Mouse (Mus musculus) neural tube, embryonic 13.5 days (tissue): ENCODE data around the gene Podxl2. TPM values are rescaled to one million over a fixed set of nuclear protein-coding genes. Genes with fewer than 3 reads are reported as not detected.

ENCODE experiments used
- ATAC-seq: fragments of 200-750 bp; cut with Nextera tagmentation; 2 replicates; pipeline ENCODE4 v1.8.0; 2017; ENCODE audit warnings: low read depth, mild to moderate bottlenecking, moderate TSS enrichment, moderate library complexity
- H3K27ac ChIP-seq: fragments of 300-500 bp; sonication (generic); replicated peaks from 2 replicates; pipeline ENCODE4 v1.5.1; 2015; ENCODE audit warnings: moderate library complexity, mild to moderate bottlenecking, inconsistent platforms
- H3K27me3 ChIP-seq: fragments of 300-500 bp; sonication (generic); 2 replicates; pipeline ENCODE4 v1.6.1; 2015; ENCODE audit warnings: mild to moderate bottlenecking, inconsistent platforms
- H3K36me3 ChIP-seq: fragments of 300-500 bp; sonication (generic); 2 replicates; pipeline ENCODE4 v1.6.1; 2015; ENCODE audit warnings: mild to moderate bottlenecking, inconsistent platforms
- H3K4me1 ChIP-seq: fragments of 300-500 bp; sonication (generic); replicated peaks from 2 replicates; pipeline ENCODE4 v1.6.1; 2015; ENCODE audit warnings: inconsistent platforms
- H3K4me2 ChIP-seq: fragments of 300-500 bp; sonication (generic); 2 replicates; pipeline ENCODE4 v1.6.1; 2015; ENCODE audit warnings: inconsistent platforms, mild to moderate bottlenecking, moderate library complexity
- H3K4me3 ChIP-seq: fragments of 300-500 bp; sonication (generic); 2 replicates; pipeline ENCODE4 v1.5.1; 2015; ENCODE audit warnings: mild to moderate bottlenecking, inconsistent platforms
- H3K9ac ChIP-seq: fragments of 300-500 bp; sonication (generic); 2 replicates; pipeline ENCODE4 v1.6.1; 2015; ENCODE audit warnings: moderate library complexity, mild to moderate bottlenecking, inconsistent platforms
- H3K9me3 ChIP-seq: fragments of 300-500 bp; sonication (generic); 2 replicates; pipeline ENCODE4 v1.6.1; 2016; ENCODE audit warnings: inconsistent platforms
- WGBS: fragments of 180-500 bp; shearing (Covaris S2); methylation state at CpG from one replicate; pipeline ENCODE4 v1.1.7; 2015; 5-methylcytosine and 5-hydroxymethylcytosine counted together
- polyA plus RNA-seq: library from polyadenylated mRNA; unstranded; fragments of >200 nt; fragmentation: Nextera tagmentation; extraction: Ambion mirVana; gene quantifications from 2 replicates; pipeline ENCODE4 v1.2.1, GENCODE M21; 2015

Podxl2 gene
- polyA plus RNA-seq, 1 experiment from 2014 or later: 548 TPM

DNA sequence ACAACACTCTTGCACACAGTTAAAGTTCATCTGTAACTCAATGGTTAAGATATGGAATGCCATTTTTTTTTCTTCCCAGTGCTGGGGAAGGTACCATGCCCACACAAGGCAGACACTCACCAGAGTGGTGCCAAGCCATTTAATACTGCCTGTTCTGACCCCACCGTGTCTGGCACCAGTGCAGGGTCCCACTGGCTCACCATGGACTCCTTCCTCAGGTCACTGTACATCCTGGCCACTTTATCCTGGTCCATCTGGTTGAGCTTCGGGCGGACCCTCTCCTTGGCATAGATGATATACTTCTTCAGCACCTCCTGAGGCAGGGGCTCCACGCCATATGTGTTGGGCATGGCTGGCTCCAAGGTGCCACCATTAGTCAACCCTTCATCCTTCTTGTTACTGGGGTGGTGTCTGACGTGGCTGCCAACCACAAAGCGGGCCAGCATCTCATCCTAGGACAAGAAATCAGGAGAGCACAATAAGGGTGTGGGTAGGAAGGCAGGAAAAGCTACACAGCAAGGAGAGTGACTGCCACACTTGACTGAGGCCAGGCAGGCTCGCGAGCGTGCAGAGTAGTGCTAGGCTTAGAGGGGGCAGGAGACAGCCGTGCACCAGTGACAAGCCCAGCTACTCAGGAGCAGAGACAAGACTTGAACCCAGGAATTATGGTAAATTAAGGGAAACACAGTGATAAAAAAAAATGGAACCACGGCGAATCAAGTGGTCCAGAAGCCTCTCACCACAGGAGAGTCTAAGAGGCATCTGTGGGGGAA, 11.0 kb upstream of the Podxl2 start:
- WGBS: 74% methylated on average over 12 of the region's 12 CpGs
- Histone ChIP-seq H3K27ac (peak overlapping the region; percentile 64), H3K36me3 (peaks cover 66% of the 10 kb centered on the region)

DNA sequence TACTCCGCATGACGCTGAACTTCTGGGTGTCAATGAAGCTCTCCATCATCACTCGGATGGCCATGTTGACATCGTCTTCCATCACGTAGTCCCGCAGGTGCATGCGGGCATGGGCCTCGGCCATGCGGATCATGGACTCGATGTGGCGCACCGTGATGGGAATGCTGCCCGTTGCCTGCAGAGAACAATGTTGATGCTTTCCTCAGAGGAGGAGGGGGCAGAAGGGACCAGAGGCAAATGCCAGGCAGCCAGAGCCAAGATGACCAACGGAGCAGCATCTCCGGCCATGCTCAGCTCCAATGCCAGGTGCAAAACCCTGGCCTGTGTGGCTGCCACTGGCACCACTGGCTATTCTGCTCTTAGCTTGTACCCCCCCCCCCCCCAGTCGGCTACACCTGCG, 9.8 kb upstream of the Podxl2 start:
- Histone ChIP-seq H3K9me3 (no peaks in the 10 kb centered on the region), H3K9ac (no peak overlapping the region), H3K36me3 (peaks cover 57% of the 10 kb centered on the region), H3K27ac (no peak overlapping the region), H3K4me3 (no peak overlapping the region), H3K4me2 (no peak overlapping the region), H3K27me3 (no peaks in the 10 kb centered on the region), H3K4me1 (peaks cover 24% of the 10 kb centered on the region)
- WGBS: 95% methylated on average over 17 of the region's 17 CpGs
- no peak for ATAC-seq

More for the DNA sequence above, 11.0 kb upstream of the Podxl2 start:
- H3K4me3 ChIP-seq: no peak overlapping the region
- H3K27me3 ChIP-seq: no peaks in the 10 kb centered on the region
- ATAC-seq: peak; percentile 41; the same call in 1 of the 2 replicates
- H3K9me3 ChIP-seq: no peaks in the 10 kb centered on the region
- no peak overlapping the region for H3K4me2 ChIP-seq
- H3K4me1 ChIP-seq: peaks cover 24% of the 10 kb centered on the region
- H3K9ac ChIP-seq: no peak overlapping the region

DNA sequence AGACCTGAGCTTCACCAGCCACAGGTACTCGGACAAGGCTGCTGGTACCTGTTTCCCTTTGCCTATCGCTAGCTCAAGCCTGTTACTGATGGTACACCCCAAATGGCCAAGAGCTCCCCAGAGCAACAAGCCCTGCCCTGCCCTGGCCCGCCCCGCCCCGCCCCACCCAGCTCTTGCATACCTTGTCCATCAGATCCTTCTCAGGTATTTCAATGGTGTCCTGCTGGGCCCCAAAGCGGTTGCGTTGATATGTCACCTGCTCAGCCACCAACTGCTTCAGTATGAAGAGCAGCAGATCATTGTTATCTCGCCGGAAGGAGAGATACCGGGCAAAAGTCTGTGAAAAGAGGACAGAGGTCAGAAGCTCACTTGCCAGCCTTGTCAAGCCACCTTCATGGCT, 9.4 kb upstream of the Podxl2 start:
- Histone ChIP-seq H3K4me2 (no peak overlapping the region), H3K36me3 (peaks cover 52% of the 10 kb centered on the region), H3K27ac (no peak overlapping the region), H3K9ac (no peak overlapping the region), H3K9me3 (no peaks in the 10 kb centered on the region), H3K4me3 (no peak overlapping the region), H3K4me1 (peaks cover 24% of the 10 kb centered on the region), H3K27me3 (no peaks in the 10 kb centered on the region)
- WGBS: 94% methylated on average over 10 of the region's 10 CpGs
- ATAC-seq: no peak

DNA sequence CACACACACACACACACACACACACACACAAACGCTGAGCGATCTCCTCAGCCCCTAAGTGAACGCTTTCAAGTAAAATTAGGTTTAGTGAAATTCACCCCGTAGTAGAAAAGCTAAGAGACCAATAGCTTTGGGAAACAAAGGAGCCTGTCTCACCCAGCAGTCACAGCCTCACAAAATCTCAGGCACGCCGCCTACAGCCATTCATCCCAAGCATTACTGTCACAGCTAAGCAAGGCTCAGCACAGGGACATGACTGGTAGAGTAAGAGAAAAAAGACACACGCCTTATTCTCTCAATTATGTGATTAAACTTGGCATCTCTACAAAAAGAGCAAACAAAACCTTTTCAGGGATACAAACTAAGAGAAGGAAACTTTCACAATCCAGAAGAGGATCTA, 6.5 kb upstream of the Podxl2 start:
- H3K27ac ChIP-seq: peak overlapping the region; percentile 52
- no peaks in the 10 kb centered on the region for H3K27me3 ChIP-seq
- WGBS: 56% methylated on average over 7 of the region's 7 CpGs
- no peaks in the 10 kb centered on the region for H3K9me3 ChIP-seq
- no peak for ATAC-seq
- H3K4me1 ChIP-seq: peaks cover 12% of the 10 kb centered on the region
- H3K4me2 ChIP-seq: no peak overlapping the region
- no peak overlapping the region for H3K4me3 ChIP-seq
- H3K36me3 ChIP-seq: peaks cover 24% of the 10 kb centered on the region
- no peak overlapping the region for H3K9ac ChIP-seq

DNA sequence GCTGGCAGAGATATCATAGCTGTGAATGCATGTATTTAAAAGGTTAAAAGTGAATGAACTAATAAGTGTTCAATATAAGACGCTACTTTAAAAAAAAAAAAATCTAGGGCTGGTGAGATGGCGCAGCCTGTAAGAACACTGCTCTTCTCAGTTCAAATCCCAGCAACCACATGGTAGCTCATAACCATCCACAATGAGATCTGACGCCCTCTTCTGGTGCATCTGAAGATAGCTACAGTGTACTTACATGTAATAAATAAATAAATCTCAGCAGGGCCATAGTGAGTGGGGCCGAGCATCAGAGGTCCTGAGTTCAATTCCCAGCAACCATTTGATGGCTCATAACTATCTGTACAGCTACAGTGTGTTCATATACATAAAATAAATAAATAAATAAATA, 4.6 kb upstream of the Podxl2 start:
- H3K9ac ChIP-seq: no peak overlapping the region
- no peak overlapping the region for H3K27ac ChIP-seq
- H3K4me2 ChIP-seq: no peak overlapping the region
- WGBS: 55% methylated on average over 4 of the region's 4 CpGs
- no peaks in the 10 kb centered on the region for H3K27me3 ChIP-seq
- H3K4me1 ChIP-seq: peaks cover 15% of the 10 kb centered on the region
- no peak overlapping the region for H3K4me3 ChIP-seq
- H3K36me3 ChIP-seq: peaks cover 11% of the 10 kb centered on the region
- ATAC-seq: no peak
- H3K9me3 ChIP-seq: no peaks in the 10 kb centered on the region

DNA sequence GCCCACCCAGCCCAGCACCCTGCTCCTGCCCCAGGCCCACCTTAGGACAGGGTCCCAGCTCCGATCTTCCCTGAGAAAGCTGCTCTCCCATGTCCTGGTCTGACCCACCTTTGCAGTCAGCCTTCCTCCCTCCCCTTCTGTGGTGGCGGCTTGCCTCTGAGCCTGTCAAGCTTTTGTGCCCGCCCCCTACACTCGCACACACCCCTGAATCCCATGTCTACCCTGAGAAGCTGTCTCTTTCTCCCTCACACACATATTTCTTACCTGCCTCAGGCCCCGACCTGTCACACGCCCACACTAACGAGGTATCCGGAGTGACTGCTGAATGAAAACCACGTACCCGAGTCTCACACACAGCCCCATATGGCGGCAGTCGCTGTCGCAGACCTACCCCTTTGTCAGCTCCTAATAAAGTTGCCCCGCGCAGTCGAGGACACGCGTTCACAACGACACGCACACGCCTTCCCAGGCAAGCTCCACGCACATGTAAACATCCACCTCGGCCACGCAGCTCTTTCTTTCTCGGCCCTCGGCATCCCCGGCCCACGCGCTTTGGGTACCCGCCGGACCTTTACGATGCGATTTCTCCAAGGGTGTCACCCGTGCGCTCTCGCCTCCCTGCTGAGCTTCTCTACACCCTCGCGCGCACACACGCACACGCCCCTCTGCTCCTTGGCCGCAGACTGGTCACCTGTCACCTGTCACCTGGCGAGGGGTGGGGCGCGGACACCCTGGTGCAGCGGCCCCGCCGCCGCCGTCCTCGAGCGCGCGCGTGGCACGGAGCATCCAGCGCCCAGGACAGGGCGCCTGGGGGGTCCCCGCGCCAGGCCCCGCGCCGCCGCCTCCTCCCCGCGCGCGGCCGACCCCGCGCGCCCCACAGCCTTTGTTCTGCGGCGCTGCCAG, 628 bp downstream of the Podxl2 start:
- H3K9ac ChIP-seq: peak overlapping the region; percentile 98
- H3K4me1 ChIP-seq: peaks cover 49% of the 10 kb centered on the region
- no peaks in the 10 kb centered on the region for H3K36me3 ChIP-seq
- ATAC-seq: peak; percentile 51
- H3K4me2 ChIP-seq: peak overlapping the region; percentile 85
- peak overlapping the region; percentile 94 for H3K4me3 ChIP-seq
- H3K27ac ChIP-seq: peak overlapping the region; percentile 96
- WGBS: 2% methylated on average over 66 of the region's 74 CpGs
- H3K27me3 ChIP-seq: no peaks in the 10 kb centered on the region
- no peaks in the 10 kb centered on the region for H3K9me3 ChIP-seq

DNA sequence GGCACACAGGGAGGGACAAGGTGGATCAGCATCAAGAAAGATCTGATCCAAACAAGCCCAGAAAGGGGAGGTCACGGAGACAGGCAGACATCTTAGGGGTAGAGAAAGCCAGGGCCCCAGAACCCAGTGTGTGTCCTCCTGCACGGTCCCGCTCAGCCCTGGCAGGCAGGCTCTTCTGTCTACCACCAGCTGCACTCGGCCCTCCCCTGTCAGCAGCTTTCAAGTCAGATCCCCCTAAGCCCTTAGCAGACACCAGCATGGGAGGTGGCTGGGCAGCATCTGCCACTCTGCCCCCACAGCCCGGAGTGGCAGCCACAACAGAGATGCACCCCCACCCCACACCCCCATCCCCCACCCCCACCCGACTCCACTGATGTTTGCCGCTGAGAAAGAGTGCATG, 2.0 kb downstream of the Podxl2 start:
- 0 out of 2 replicates have a peak, but pooled peaks cover 12% of the 10 kb centered on the region for H3K36me3 ChIP-seq
- peak overlapping the region; percentile 96 for H3K27ac ChIP-seq
- H3K4me1 ChIP-seq: peaks cover 52% of the 10 kb centered on the region
- H3K9ac ChIP-seq: peak overlapping the region; percentile 98
- ATAC-seq: peak; percentile 22
- H3K27me3 ChIP-seq: no peaks in the 10 kb centered on the region
- peak overlapping the region; percentile 94 for H3K4me3 ChIP-seq
- H3K9me3 ChIP-seq: no peaks in the 10 kb centered on the region
- WGBS: 21% methylated on average over 7 of the region's 7 CpGs
- H3K4me2 ChIP-seq: peak overlapping the region; percentile 85

DNA sequence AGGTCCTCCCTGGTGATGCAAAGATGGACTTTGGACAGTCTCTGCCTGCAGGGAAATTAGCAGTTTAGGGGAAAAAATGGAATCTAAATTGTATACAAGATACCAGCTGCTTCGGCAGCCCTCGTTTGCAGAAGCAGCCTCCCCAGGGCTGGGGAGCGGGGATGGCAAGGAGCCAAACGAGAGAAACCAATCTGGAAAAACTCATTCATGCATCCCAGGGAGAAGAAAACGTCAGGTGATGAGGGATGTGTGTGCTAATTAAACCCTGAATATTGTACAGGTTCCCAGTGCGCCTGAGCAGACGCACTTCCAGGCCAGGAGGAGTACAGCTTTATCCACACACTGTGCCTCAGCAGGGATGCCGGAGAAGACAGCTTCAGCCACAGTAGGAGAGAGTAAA, 3.3 kb downstream of the Podxl2 start:
- H3K27me3 ChIP-seq: no peaks in the 10 kb centered on the region
- peak overlapping the region; percentile 96 for H3K27ac ChIP-seq
- peak overlapping the region; percentile 98; the same call in 1 of the 2 replicates for H3K9ac ChIP-seq
- ATAC-seq: peak; percentile 15; the same call in 1 of the 2 replicates
- peak overlapping the region; percentile 85 for H3K4me2 ChIP-seq
- no peaks in the 10 kb centered on the region for H3K9me3 ChIP-seq
- 26% methylated on average over 8 of the region's 8 CpGs for WGBS
- H3K4me3 ChIP-seq: peak overlapping the region; percentile 94
- peaks cover 21% of the 10 kb centered on the region; the same call in 1 of the 2 replicates for H3K36me3 ChIP-seq
- H3K4me1 ChIP-seq: peaks cover 60% of the 10 kb centered on the region

DNA sequence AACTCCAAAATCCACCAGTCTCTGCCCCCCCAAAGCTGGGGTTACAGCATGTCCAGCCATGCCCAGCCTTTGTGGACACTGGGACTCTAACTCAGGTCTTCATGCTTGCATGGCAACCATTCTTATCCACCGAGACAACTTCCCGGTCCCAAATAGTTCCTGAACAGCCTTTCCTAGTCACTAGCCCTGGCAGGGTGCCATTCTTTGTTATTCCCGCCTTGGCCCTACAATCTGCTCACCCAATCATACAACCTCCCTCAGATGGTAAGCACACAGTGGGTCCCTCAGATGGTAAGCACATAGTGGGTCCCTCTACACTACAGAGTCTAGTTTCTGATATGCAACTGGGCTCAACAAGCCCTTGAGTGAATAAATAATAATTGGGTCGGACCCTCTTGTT, 4.2 kb downstream of the Podxl2 start:
- Histone ChIP-seq H3K4me3 (0 out of 2 replicates have a peak overlapping the region, but pooled peaks have one; percentile 94), H3K27ac (peak overlapping the region; percentile 96), H3K9ac (peak overlapping the region; percentile 5; the same call in 1 of the 2 replicates), H3K4me1 (peaks cover 69% of the 10 kb centered on the region), H3K9me3 (no peaks in the 10 kb centered on the region), H3K4me2 (peak overlapping the region; percentile 85), H3K36me3 (peaks cover 30% of the 10 kb centered on the region; the same call in 1 of the 2 replicates), H3K27me3 (no peaks in the 10 kb centered on the region)
- 27% methylated on average over 4 of the region's 4 CpGs for WGBS
- no peak for ATAC-seq

DNA sequence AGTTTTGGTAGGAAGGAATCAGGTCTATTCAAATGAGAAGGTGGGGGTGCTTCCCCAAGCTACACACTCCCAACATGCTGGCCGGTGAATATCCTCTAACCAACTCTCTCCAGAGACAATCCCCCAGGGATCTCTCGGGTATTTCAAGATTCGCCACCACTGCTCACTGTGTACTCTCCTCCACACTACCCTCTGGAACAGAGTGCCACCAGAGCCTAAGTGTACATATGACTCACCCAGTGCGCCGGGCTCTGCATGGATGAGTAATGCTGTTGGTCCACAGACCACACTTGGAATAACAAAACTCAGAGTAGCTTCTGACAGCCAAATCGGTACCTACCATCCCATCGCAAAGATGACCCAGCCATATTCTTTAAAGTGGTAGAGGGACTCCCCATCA, 5.4 kb downstream of the Podxl2 start:
- Histone ChIP-seq H3K9ac (no peak overlapping the region), H3K9me3 (no peaks in the 10 kb centered on the region), H3K27me3 (no peaks in the 10 kb centered on the region), H3K27ac (peak overlapping the region; percentile 96; the same call in 1 of the 2 replicates), H3K4me3 (no peak overlapping the region), H3K36me3 (peaks cover 42% of the 10 kb centered on the region), H3K4me2 (no peak overlapping the region), H3K4me1 (peaks cover 66% of the 10 kb centered on the region)
- WGBS: 83% methylated on average over 7 of the region's 7 CpGs
- ATAC-seq: no peak

DNA sequence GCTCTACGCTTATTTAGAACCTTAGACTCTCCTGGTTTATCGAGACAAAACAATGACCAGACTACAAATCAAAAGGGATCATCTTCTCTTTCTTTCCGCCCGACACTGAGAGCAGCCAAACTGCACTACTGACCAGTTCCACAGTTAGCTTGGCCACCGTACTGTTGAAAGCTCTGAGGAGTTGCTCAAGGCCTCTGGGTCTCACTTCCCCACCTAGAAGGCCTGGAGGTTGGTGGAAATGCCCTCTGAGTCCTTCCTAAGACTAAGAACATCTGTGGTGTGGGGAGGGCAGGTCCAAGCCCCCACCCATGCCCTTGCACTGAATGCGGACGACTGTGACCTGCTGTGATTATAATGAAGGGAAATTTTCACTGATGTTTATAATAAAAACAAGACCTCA, 9.1 kb downstream of the Podxl2 start:
- 80% methylated on average over 7 of the region's 7 CpGs for WGBS
- H3K27ac ChIP-seq: no peak overlapping the region
- no peak overlapping the region for H3K4me3 ChIP-seq
- H3K9me3 ChIP-seq: peaks cover 2% of the 10 kb centered on the region; the same call in 1 of the 2 replicates
- H3K36me3 ChIP-seq: peaks cover 77% of the 10 kb centered on the region
- no peak overlapping the region for H3K9ac ChIP-seq
- ATAC-seq: no peak
- H3K27me3 ChIP-seq: no peaks in the 10 kb centered on the region
- H3K4me1 ChIP-seq: peaks cover 35% of the 10 kb centered on the region
- H3K4me2 ChIP-seq: no peak overlapping the region

DNA sequence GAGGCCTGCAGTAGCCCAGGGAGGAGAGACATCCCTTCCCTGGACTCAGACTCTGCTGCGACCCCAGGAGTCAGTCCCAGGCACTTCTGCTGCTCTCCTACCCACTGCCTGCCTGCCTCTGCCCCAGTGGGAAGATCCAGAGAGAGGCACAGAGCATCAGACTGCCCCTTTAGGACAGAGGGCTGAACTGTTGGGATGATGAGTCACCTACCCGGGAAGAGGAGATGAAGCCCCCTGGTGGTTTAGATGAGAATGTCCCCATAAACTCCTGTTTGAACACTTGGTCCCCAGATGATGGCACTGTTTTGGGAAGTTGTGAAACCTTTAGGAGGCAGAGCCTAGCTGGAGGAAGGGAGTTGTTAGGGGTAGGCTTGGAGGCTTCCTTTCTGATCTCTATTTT, 13.9 kb downstream of the Podxl2 start:
- no peak for ATAC-seq
- Histone ChIP-seq H3K4me2 (no peak overlapping the region), H3K36me3 (peaks cover 93% of the 10 kb centered on the region), H3K4me3 (no peak overlapping the region), H3K4me1 (peaks cover 17% of the 10 kb centered on the region), H3K9me3 (peaks cover 2% of the 10 kb centered on the region; the same call in 1 of the 2 replicates), H3K9ac (no peak overlapping the region), H3K27me3 (no peaks in the 10 kb centered on the region), H3K27ac (no peak overlapping the region)
- WGBS: 15% methylated on average over 2 of the region's 2 CpGs
